Mouse (Mus musculus) bone marrow macrophage, adult 2 months (primary cell): ENCODE measurements around the gene Gm42957.

Source experiments
- CTCF ChIP-seq: IDR thresholded peaks from 2 replicates; pipeline ENCODE4 v1.5.1; 2012; ENCODE audit warnings: low read depth, mild to moderate bottlenecking, low read length, moderate library complexity
- POLR2A ChIP-seq: IDR thresholded peaks from 2 replicates; pipeline ENCODE4 v1.6.1; 2012; ENCODE audit warnings: mild to moderate bottlenecking, low read depth, low read length, borderline replicate concordance

DNA sequence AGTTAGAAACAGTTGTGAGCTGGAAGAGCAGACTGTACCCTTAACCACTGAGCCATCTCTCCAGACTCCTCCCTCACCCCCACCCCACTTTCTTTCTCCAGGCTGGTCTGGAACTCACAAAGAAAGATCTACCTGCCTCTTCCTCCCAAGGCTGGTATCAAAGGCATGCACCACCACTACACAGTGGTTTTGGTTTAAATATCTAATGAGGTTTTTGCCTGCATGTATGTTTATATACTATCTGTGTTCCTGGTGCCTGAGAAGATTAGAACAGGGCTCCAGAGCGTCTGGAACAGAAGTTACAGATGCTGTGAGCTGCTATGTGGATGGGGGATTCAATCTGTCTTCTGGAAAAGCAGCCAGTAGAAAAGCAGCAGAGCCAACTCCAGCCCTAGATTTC lies 1.3 kb upstream of the Gm42957 start:
- TF ChIP-seq CTCF (no peak), POLR2A (no peak)
